Mouse (Mus musculus) embryo, embryonic 11 days (tissue): Measurements from ENCODE around the gene Gm20661.

Experiments
- DNase-seq: peaks from one replicate; pipeline ENCODE4 v3.0.0-alpha.2; 2015

Gm20661 gene

DNA sequence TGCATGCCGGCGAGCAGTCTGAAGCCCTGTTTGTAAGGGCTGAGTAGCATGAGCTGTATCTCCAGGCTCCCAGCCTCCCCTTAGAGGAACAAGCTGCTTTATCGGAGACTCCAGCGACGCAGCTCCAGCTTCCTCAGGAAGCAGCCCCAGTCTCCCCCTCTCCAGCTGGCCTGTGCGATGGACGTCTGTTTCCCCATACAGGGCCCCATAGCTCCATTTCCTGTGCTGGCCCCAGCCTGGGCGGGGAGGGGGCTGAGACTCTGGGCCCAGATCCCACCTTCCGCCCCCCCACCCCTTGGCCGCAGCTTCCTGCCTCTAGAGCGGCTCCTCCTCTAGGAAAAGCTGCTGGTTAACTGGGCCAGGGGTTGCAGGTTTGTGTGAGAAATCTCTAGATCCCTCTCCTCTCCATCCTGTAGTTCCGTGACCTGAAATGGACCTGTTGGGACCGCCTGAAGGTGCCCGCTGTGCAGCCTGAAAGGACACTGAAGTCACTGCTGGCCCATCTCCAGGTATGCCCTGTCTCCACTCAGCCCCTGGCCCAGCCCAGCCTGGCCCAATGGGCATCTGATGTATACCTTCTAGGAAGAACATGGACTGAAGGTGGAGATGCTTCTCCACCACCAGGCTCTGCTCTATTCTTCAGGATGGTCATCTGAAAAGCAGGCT lies at the start of gene Gm20661:
Gm20661 (plus strand) TSS at position 378 of the 666 bp plus-strand sequence.
- DNase-seq, result peak; percentile 90

DNA sequence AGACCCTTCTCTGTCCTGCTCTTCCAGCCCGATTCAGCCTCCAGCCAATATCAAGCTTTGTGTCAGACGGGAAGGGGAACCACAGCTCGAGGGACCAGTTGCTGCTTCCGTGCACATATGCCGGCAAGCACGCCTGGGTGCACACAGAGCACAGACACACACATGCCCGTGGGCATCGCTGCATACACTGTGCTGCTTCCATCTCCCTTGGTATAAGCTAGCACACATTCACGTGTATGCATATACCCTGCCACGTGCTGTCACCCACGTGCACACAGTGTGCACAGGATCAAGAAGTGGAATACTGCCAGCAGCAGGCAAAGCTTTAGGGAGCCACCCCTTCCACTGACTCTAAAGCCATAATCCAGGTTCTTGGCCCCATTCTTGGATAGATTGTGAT lies 48.7 kb upstream of the Gm20661 start:
- DNase-seq, result no peak

DNA sequence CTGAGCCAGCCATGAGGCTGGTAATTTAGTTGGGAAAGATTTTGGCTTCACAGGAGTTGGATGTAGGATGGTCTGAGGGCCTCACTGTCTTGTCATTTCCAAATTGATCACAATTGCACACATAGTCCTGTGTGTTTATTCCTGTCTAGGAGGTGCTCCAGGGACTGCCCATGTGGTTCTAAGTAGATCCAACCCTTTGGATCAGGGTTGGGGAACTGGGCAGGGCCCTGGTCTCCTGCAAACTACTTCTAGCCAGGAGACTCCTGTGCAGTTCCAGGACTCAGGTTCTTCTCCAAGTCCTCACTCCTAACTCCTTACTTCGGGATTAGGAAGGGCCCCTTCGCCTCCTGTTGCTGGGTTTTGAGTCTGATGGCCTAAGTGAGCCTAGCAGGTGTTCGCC lies 47.5 kb upstream of the Gm20661 start, which contains the start of gene Camkv:
Camkv (plus strand) TSS at position 301 of the 400 bp plus-strand sequence.
- no peak for DNase-seq

DNA sequence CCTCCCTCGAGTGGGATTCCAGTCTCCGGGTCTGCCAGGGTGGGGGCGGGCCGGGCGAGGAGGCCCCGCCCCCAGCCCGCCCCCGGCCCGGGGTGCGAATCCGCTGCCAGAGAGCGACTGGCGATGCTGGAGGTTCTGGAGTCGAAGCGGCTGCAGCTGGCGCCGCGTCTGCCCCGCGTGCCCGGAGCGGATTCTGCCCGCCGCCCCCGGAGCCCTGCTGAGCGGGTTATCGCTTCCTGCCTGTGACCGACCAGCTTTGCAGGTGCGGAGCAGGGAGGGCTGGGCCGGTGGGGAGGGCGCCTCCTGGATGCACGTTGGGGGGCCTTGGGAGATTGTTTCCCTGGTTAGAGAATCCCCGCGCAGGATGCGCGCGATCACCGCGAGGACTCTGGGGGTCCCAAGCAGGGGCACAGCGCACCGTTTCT lies 47.1 kb upstream of the Gm20661 start:
- peak; percentile 70 for DNase-seq

DNA sequence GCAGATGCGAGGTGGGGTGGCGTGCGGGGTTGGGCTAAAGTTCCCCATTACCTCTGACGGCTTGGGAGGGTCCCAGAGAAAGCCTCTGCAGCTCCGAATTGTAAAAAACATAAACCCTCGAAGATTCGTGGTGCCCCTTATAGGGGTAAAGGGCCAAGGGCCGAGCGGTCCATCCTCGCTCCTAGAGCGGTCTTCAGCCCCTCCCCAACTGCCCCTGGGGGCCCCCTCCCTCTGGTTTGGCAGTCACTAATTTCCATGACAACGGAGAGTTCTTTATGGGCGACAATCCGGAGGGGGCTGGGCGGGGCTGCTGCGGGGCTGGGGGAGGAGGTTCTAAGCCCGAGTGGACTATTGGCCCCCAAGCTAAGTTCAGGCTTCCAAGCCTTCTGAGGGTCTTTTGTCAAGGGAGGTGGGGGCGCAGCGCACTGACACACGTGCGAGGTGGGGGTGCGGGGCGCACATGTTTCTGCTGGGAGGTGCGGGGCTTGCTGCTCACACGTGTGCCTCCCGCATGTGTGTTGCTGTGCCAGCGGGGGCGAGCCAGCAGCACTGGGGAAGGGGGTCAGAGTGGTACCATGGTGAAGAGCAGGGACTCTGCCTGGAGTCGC lies 46.5 kb upstream of the Gm20661 start:
- DNase-seq, result peak; percentile 51

DNA sequence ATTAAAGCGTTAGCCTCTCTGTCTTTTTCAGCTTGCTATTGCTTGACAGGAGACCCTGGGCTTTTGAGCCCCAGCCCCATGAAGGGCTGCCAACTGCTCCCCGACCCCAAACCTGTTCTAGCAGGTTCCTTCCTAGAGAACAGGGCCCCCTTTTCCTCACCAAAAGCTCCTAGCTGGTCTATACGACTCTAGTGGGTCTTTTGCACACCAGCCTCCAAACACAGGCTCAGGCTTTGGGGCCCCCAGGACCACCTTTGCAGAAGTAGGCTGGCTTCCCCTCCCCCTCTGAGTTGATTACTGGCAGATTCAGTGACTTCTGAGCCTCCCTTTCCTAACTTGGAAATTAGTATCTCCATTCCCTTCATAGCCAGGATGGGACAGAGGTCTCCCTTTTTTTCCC lies 46.0 kb upstream of the Gm20661 start:
- peak; percentile 5 for DNase-seq

DNA sequence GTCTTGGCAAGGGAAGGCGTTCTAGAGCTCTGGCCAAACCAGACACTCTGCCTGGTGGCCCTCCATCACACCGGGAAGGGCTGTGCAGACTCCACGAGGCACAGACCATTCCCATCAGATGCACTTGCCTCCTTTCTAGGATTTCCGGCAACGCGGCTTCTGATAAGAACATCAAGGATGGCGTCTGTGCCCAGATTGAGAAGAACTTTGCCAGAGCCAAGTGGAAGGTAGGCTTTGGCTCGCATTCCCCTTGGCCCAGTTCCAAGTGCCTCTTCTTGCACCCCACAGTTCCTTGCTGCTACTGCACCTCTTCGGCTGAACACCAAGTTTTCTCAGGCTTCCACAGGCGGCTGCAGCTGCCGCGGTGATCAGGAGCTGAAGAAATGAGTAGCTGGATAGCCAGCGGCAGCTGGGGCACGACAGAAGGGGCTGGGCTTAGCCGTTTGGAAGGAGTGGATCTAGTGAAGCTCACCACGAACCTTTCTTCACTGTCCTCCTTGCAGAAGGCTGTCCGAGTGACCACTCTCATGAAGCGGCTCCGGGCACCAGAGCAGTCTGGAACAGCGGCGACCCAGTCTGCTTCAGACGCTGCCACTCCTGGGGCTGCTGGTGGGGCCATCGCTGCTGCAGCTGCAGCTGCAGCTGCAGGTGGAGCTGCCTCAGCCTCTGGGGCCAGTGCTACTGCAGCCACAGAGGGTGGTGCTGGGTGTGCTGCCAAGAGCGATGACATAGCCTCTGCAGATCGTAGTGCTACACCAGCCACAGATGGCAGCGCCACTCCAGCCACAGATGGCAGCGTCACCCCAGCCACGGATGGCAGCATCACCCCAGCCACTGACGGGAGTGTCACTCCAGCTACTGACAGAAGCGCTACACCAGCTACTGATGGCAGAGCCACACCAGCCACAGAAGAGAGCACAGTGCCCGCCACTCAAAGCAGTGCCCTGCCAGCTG lies 35.3 kb upstream of the Gm20661 start:
- DNase-seq, result no peak

DNA sequence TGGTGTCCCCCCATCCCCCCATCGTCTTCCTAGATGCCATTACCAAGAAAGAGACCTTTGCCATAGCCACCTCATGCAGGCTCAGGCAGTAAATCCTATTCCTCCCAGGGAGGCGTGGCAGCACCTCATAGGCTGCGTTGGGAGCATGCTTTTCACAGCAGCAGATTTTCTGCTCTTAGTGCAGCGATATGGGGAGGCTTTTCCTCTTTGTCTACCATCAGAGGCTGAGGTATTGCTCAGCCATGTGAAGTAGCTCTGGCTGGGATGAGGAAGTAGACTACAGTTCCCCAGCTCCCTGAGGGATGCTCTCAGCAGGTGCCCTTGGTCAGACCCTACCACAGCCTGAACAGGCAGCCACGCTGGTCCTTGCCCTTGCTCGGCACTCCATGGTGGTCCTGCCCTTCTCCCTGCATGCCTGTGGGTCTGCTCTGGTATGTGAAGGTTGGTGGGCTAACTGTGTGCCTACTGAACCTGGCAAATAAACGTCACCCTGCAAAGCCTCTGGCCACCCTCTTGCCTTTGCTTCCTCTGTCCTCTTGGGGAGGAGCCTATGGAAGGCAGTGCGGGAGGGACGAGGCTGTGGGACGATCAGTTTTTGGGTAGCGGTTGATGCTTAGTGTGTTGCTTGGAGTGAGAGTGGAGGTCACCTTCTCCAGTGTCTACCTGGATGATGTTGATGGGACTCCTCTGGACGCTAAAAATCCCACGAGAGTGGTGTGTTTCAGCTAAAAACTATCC lies 33.5 kb upstream of the Gm20661 start:
- no peak for DNase-seq

DNA sequence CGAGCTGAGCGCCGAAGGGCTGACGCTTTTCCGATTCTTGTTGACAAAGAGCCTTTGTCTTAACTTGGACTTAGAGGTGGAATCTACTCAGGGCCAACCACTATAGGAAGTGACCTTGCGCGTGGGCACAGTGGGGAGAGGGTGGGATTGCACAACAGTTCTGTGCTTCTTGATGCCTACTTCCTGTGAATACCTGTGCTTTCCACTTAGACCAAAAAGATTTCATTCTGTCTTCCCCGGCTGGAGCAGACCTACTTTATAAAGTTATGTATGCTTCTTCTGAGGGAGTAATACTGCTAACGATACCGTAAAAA lies 33.0 kb upstream of the Gm20661 start, which contains the start of gene Traip:
Traip (plus strand) TSS at position 215 of the 314 bp plus-strand sequence.
- DNase-seq, result no peak

DNA sequence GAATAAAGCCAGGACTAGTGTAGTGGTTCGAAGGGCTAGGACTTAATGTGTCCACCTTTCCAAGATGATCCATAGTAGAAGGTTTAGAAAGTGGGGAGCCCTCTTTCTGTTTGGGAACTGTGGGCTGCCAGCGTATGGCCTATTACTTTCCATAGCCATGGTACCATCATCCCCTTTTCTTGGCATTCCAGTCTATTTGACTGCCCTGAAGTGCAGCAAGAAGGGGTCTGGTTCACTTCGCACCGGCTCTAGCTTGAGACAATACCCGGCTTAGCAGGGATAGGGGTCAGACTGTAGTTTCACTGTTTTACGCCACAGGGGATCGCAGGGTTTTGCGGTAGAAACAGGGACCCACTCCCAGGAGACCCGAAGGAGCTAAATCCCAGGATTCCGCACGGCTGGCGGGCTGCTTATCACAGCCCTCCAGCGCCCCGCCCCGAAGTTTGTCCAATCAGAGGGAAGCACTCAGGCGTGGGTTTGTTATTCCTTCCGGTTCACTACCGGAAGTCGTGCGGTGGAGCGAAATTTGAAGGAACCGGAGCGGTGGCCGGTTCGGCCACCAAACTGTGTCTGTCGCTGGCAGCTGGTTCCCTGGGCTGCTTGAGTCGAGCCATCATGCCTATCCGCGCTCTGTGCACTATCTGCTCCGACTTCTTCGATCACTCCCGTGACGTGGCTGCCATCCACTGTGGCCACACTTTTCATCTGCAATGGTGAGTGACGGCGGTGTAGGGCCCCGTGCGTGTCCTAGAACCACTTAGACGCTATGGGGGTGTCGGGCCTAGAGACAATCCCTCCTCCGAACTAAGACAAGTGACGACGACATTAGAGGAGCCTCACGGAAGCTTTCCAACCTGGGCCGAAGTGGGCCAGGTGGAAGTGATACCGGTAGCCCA lies 32.1 kb upstream of the Gm20661 start:
- peak; percentile 97 for DNase-seq

DNA sequence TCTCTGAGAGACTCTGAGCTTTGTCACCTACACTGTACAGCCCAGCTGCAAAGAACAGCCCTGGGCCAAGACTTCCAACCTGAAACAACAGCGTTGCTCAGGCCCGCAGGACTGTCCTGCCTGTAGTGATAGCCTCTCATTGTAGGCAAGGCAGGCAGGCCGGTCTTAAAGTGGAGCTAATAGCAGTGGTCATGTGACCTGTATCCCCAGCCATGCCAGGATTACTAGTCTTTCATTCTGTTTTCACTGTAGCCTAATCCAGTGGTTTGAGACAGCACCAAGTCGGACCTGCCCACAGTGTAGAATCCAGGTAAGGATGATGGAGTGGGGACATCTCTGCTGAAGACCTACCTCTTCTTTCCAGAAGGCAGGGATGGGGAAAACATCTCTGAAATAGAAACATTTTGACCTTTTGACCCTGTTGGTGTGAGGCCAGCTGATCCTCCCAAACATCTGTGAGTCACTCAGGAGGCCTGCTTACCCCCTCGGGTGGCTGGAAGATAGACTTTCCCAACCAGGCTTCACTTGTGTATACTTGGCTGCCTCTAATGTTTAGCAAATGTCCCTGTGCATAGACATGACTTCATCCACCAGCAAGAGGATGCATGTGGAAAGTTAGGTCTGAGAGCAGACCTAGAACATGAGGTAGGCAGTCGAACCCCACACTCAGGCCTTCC lies 27.1 kb upstream of the Gm20661 start:
- DNase-seq, result no peak

DNA sequence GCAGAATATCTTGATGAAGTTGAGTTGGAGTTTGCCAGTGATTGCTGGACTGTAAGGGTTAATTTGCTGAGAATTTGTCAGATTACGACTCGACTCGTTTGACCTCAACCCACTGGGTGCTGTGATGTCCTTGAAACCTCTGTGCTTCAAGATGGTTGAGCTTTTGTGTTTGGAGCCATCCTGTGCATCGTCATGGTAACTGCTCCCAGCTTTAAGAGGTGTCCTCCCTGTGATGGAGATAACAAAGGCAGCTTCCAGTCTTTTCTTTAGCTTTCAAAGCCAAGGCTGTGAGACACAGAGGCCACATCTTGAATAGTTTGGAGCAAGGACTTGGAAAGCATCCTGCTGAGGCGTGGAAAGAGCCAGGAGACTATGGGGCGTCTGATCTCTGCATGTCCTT lies 25.7 kb upstream of the Gm20661 start:
- DNase-seq, result no peak

DNA sequence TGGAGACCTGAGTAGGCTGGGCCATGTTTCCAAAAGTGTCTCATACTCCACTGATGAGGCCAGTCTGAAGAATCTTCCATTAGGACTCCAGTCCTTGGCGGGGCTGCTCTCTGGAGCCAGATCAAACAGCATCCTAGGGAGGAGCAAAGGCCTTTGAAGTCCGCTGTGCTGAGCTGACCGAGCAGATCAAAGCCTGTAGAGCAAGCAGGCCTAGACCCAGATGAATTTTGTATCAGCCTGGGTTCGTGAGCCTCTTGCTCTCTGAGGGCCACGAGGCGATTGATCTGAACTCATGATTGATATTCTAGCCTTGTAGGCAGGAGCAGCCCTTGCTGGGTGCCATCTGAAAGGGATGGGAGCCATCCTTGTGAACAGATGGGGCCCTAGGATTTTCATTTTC lies 23.0 kb upstream of the Gm20661 start:
- DNase-seq, result no peak

DNA sequence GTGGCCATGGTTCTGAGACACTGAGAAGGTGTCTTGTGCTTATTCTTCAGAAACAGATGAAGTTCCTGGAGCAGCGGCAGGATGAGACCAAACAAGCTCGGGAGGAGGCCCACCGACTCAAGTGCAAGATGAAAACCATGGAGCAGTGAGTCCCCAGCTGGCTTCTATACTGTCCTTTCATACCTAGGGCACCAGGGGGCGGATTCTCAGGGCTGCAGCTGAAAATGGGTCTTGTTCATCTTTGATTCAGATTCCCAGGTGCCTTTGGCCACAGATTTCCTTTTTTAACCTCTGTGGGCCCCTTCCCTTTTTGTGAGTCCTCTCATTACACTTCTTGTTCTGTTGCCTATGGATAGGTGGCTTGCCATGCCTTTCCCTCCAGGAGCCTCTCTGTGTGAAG lies 21.9 kb upstream of the Gm20661 start:
- no peak for DNase-seq

DNA sequence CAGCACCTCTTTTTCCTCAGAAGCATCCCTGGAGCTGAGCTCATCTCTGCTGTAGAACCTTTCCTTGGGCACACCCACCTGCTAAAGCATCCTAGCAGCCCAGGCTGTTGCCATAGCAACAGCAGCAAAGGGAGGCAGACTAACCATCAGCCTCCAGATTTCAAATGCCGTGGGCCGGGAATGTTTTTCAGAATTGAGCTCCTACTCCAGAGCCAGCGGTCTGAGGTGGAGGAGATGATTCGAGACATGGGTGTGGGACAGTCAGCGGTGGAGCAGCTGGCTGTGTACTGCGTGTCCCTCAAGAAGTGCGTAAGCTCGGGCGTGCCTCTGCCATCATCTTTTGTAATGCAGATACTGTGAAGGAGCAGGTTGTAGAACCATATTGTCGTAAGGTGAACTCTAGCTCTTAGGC lies 21.5 kb upstream of the Gm20661 start:
- DNase-seq, result no peak

DNA sequence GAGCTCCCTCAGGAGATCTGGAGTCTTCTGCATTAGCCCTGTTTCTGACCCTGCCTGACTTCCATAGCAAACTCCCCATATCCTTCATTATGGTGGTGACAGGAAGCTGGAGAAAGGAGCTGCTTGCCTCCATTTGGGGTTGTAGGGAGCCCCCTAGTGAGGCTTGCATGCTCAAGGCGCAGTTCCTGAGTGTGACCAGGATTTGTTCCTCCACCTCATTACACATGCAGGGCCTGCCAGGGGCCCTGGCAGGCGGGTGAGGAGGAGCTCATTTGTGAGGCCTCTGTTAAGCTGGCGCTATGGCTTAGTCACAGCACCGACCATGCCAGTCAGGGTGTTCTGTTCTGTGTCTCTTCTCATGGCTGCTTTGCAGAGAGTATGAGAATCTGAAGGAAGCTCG lies 21.0 kb upstream of the Gm20661 start:
- peak; percentile 45 for DNase-seq

DNA sequence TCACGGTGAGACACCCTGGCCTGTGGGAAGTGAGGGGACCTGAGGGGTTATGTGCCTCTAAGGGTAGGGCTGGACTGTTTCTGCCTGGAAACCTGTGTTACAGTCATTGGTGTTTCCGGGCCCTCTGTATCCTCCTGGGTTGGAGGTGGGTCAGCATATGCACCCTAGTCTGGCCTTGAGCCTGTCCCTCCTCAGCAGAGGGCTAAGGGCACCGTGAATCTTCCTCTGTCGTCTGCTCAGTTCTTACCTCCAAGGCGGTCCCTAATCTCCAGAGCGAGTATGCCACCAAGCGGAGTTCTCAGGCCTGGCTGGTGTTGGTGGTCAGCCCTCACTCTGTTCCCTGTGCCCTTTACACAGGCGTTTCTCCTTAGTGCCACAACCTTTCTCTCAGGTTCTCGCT lies 19.9 kb upstream of the Gm20661 start:
- no peak for DNase-seq

DNA sequence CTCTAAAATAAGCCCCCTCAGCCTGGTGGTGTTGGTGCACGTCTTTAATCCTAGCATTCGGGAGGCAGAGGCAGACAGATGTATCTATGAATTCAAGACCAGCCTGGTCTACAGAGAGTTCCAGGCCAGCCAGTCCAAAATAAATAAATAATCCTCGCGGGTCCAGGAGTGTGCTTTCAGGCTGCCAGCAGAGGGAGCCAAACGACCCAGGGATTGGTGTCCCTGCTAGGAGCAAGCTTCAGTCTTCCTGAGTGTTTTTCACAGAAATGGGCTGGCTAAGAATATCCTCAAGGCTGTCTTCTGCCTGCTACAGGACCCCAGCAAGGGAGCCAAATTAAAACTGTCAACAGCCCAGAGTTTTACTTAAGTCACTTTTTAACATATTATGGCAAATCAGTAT lies 19.2 kb upstream of the Gm20661 start:
- DNase-seq, result peak; percentile 91

DNA sequence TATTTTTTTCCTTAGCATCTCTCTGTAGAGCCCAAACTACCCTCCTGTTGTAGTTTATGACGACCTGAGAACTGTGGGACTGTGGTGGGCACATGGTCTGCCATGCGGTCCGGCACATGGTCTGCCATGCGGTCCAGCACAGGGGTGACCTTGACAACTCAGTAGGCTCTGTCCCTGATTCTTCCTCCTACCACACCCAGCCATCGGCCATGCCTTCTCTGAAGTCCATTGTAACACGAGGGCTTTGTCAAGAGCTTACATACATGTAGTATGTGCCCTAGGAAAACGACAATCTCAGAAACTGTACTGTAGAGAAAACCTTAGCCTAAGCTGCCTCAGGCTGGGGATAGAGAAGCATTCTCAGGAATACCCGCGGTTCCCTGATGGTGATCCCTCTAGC lies 18.2 kb upstream of the Gm20661 start:
- DNase-seq, result no peak

DNA sequence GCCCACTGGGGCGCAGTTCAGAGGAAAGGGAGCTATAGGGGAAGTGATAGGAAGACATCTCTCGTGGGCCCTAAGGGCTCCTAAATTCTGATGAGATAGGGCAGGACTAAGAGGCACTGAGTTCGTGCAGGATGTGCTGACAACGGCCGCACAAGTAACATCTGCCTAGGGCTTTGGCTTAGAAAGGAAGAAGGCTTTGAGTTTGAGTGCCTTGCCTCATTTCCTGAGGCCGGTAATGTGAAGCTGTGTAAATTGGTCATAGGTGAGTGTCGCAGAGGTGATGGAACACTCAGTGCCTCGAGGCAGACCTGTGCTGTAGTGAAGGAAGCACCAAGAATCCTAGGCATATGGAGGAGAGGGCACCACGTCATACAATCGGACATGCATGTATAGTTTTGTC lies 16.2 kb upstream of the Gm20661 start:
- no peak for DNase-seq

DNA sequence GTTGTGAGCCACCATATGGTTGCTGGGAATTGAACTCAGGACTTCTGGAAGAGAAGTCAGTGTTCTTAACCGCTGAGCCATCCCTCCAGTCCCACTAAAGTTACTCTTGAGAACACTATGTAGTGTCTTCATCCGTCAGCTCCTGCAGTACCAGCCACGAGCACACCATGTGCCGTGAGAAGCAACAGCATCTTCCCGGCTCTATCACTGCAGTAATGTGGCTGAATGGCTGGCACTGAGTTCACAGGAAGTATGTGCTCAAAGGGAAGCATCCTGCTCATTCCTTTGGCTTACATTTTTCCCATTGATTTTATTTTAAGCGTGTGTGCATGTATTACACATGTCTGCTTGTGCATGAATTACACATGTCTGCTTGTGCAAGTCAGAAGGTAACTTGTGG lies 15.4 kb upstream of the Gm20661 start:
- DNase-seq, result no peak
